Mouse (Mus musculus) lung, adult 2 months (tissue): ENCODE measurements around the gene Lmntd1.

Experiments used
- CTCF ChIP-seq: fragments of 200-500 bp; IDR thresholded peaks from 2 replicates; pipeline ENCODE4 v1.5.1; 2011; ENCODE audit warnings: mild to moderate bottlenecking, low read length, control low read depth; ENCODE audit not compliant: insufficient read depth
- POLR2A ChIP-seq: fragments of 200-500 bp; IDR thresholded peaks from 2 replicates; pipeline ENCODE4 v1.6.1; 2011; ENCODE audit warnings: low read depth, mild to moderate bottlenecking, control low read depth, low read length, borderline replicate concordance; ENCODE audit errors: extremely low read depth

- TF ChIP-seq CTCF (no peak), POLR2A (no peak)
These were observed 231.3 kb downstream of the Lmntd1 start for GRCm38 (mm10) chr6:145382586-145383380.
